Mouse (Mus musculus): ENCODE data around the gene 4930469K13Rik. TPM values are rescaled to one million over a fixed set of nuclear protein-coding genes. Genes with fewer than 3 reads are reported as not detected.

Gene 4930469K13Rik
- polyA plus RNA-seq, 1 experiment from 2014 or later = not detected

DNA sequence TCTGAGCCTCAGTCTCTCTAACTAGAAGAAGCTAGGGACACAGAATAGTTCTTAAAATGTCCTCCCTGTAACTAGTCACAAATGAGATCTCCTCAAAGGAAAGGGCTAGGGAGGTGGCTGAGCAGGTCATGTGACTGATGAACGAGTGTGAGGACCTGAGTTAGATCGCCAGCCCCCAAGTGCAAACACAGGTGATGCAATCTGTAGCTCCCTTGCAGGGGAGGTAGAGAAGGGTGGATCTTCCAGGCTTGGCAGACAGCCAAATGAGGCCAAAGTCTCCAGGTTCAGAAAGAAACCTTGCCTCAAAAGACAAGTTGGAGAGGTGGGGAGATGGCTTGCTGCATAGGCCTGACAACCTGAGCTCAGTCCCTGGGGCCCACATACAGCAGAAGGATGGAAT is 171.8 kb downstream of the 4930469K13Rik start:
- Histone ChIP-seq H3K27ac (replicated peaks) (no peak overlapping the region), H3K9ac (ENCODE audit: low read length) (no peak overlapping the region), H3K4me1 (replicated peaks; ENCODE audit: control insufficient read depth, insufficient read depth) (no peaks in the 10 kb centered on the region), H3K27me3 (ENCODE audit: control insufficient read depth, insufficient read depth, low read length) (no peaks in the 10 kb centered on the region), H3K4me2 (replicated peaks; ENCODE audit: low read depth) (no peak overlapping the region), H3K4me3 (ENCODE audit: low read depth, low read length) (no peak overlapping the region), H3K9me3 (ENCODE audit: control insufficient read depth, low read length) (no peaks in the 10 kb centered on the region), H3K36me3 (ENCODE audit: control insufficient read depth, insufficient read depth, low read length) (no peaks in the 10 kb centered on the region)
- WGBS = 30% methylated on average over 2 of the region's 2 CpGs
- ATAC-seq (ENCODE audit: low FRiP score, low TSS enrichment) = no peak
- no peak for DNase-seq (ENCODE audit: low spot score)
- TF ChIP-seq CTCF (IDR thresholded peaks at IDR 0.05; ENCODE audit: low read depth) (no peak), EP300 (optimal IDR thresholded peaks at IDR 0.05) (no peak)

- H3K27me3 ChIP-seq (ENCODE audit: control insufficient read depth, insufficient read depth, low read length) = no peaks in the 10 kb centered on the region
- H3K27ac ChIP-seq (replicated peaks) = no peak overlapping the region
- H3K4me3 ChIP-seq (ENCODE audit: low read depth, low read length) = no peak overlapping the region
- no peak for ATAC-seq (ENCODE audit: low FRiP score, low TSS enrichment)
- no peak for DNase-seq (ENCODE audit: low spot score)
- TF ChIP-seq EP300 (optimal IDR thresholded peaks at IDR 0.05) (no peak), CTCF (IDR thresholded peaks at IDR 0.05; ENCODE audit: low read depth) (no peak)
- H3K9ac ChIP-seq (ENCODE audit: low read length) = no peak overlapping the region
- WGBS = 56% methylated on average over 8 of the region's 8 CpGs
- H3K36me3 ChIP-seq (ENCODE audit: control insufficient read depth, insufficient read depth, low read length) = no peaks in the 10 kb centered on the region
- no peak overlapping the region for H3K4me2 ChIP-seq (replicated peaks; ENCODE audit: low read depth)
- no peaks in the 10 kb centered on the region for H3K4me1 ChIP-seq (replicated peaks; ENCODE audit: control insufficient read depth, insufficient read depth)
- H3K9me3 ChIP-seq (ENCODE audit: control insufficient read depth, low read length) = no peaks in the 10 kb centered on the region
Measured at GRCm38 (mm10) chr11:33925778-33926177, 172.6 kb downstream of the 4930469K13Rik start.

Other genes with a start within 250 kb of the 4930469K13Rik start
- 2.8 and 3.3 TPM in 2 replicates for gene Kcnmb1, start 135.5 kb downstream of the 4930469K13Rik start, polyA plus RNA-seq (2015; fragmentation: Nextera tagmentation; extraction: Ambion mirVana)
- 3.9 and 5.1 TPM in 2 replicates for gene Kcnip1, start 105.4 kb downstream of the 4930469K13Rik start, polyA plus RNA-seq (2015; fragmentation: Nextera tagmentation; extraction: Ambion mirVana)
- 1.2 and 1.5 TPM in 2 replicates for gene Lcp2, start 51.6 kb downstream of the 4930469K13Rik start, polyA plus RNA-seq (2015; fragmentation: Nextera tagmentation; extraction: Ambion mirVana)
- not detected in 2 replicates for gene Foxi1, start 109.5 kb upstream of the 4930469K13Rik start, polyA plus RNA-seq (2015; fragmentation: Nextera tagmentation; extraction: Ambion mirVana)
- gene Fam196b, start 216.3 kb upstream of the 4930469K13Rik start, polyA plus RNA-seq (2015; fragmentation: Nextera tagmentation; extraction: Ambion mirVana) = 0.12 and 0.16 TPM in 2 replicates

Data from stomach, postnatal 0 days (tissue).